Mouse (Mus musculus) splenic B cell, adult 2 months (primary cell): Measurements from ENCODE around the gene Tk1.

Source experiments
- DNase-seq: peaks from one replicate; pipeline ENCODE4 v3.0.0-alpha.2; 2011; ENCODE audit warnings: low read depth, low spot score
- H3K27me3 ChIP-seq: 2 replicates; pipeline ENCODE4 v1.6.1; 2012; ENCODE audit warnings: mild to moderate bottlenecking, low read length, moderate library complexity, mixed read lengths; ENCODE audit not compliant: control insufficient read depth, poor library complexity, insufficient read depth, severe bottlenecking
- H3K36me3 ChIP-seq: 2 replicates; pipeline ENCODE4 v1.6.1; 2012; ENCODE audit warnings: mild to moderate bottlenecking, low read length, moderate library complexity, mixed read lengths; ENCODE audit not compliant: control insufficient read depth, poor library complexity, insufficient read depth, severe bottlenecking

The Tk1 gene

GRCm38 (mm10) chr11:117780199-117780515, 45.7 kb downstream of the Tk1 start:
- DNase-seq: no peak
- Histone ChIP-seq H3K27me3 (no peaks in the 10 kb centered on the region), H3K36me3 (peaks cover 9% of the 10 kb centered on the region; the same call in 1 of the 2 replicates)

GRCm38 (mm10) chr11:117779434-117780198, 46.3 kb downstream of the Tk1 start:
- Histone ChIP-seq H3K36me3 (peaks cover 9% of the 10 kb centered on the region), H3K27me3 (no peaks in the 10 kb centered on the region)
- peak; percentile 61 for DNase-seq

DNA sequence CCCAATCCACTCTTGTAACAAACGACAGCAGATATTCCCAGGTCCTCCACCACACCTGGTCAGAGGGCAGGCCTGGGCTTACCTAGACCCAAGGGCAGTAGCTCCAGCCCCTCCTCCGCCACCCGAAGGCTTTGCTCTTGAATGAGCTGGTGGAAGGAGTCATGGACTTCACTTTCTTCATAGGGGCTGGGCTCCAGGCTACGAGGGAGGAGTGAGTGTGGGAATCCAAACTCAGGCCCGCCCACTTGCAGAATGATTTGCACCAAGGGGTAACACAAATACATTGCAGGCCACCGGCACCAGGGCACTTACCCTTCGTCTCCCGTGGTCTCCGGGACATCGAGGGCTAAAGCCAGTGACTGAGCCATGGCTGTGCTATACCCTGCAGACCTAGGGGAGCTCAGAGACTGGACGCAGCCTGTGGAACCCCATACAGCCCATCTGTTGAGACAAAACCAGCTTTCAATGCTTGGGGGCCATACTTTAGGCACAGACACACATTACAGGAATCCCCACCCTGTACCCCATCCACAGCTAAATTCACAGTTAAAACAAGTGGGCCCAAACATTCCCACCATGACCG, 47.0 kb downstream of the Tk1 start:
- H3K27me3 ChIP-seq: no peaks in the 10 kb centered on the region
- peaks cover 8% of the 10 kb centered on the region for H3K36me3 ChIP-seq
- DNase-seq: no peak

GRCm38 (mm10) chr11:117778031-117778430, 47.9 kb downstream of the Tk1 start:
- DNase-seq: no peak
- no peaks in the 10 kb centered on the region for H3K27me3 ChIP-seq
- peaks cover 8% of the 10 kb centered on the region for H3K36me3 ChIP-seq

- peak; percentile 40 for DNase-seq
- H3K36me3 ChIP-seq: peaks cover 12% of the 10 kb centered on the region
- H3K27me3 ChIP-seq: no peaks in the 10 kb centered on the region
Observed at GRCm38 (mm10) chr11:117777111-117777510, 48.8 kb downstream of the Tk1 start.

- Histone ChIP-seq H3K27me3 (no peaks in the 10 kb centered on the region), H3K36me3 (peaks cover 12% of the 10 kb centered on the region)
- no peak for DNase-seq
Observed at GRCm38 (mm10) chr11:117776085-117776792, 49.7 kb downstream of the Tk1 start.

DNA sequence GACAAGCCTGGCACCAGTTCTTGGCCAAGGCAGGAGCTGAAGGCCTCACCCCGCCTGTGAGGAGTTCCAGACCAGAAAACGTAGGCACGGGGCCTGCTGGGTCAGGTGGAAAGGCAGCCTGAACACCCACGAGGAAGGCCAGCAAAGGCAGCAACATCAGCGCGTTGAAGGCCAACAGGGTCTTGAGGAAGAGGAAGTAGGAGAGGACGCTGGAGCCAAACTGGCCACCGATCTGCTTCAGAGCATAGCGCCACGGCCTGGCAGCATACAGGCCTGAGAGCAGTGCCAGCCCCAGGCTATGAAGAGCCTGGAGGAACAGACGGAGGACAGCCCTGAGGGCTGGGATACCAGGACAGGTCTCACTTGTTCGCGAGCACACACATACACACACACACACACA, 50.4 kb downstream of the Tk1 start:
- peaks cover 12% of the 10 kb centered on the region for H3K36me3 ChIP-seq
- DNase-seq: no peak
- H3K27me3 ChIP-seq: no peaks in the 10 kb centered on the region

- no peak for DNase-seq
- H3K27me3 ChIP-seq: no peaks in the 10 kb centered on the region
- H3K36me3 ChIP-seq: peaks cover 12% of the 10 kb centered on the region
Observed at GRCm38 (mm10) chr11:117774925-117775324, 51.0 kb downstream of the Tk1 start.

DNA sequence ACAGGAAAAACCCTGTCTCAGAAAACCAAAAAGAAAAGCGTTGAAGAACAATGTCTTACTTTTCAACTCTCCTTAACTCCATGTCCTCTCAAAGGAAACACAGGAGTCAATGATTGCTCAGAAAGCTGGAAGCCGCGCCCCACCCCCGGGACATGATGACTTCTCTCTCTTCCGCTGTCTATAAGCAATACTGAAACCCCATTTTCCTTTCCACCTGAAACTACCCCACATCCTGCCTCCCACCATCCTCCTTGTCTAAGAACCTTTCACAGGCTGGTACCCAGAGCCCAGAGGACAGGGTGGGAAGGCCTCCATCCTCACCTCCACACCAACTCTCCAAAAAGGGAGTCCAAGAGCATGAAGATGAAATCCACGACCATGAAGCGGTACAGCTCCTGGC, 53.5 kb downstream of the Tk1 start:
- no peaks in the 10 kb centered on the region for H3K27me3 ChIP-seq

GRCm38 (mm10) chr11:117770407-117770806, 55.5 kb downstream of the Tk1 start:
- DNase-seq: no peak
- H3K36me3 ChIP-seq: peaks cover 17% of the 10 kb centered on the region
- H3K27me3 ChIP-seq: no peaks in the 10 kb centered on the region

More for the DNA sequence above, 53.5 kb downstream of the Tk1 start:
- DNase-seq: no peak
- peaks cover 15% of the 10 kb centered on the region for H3K36me3 ChIP-seq

DNA sequence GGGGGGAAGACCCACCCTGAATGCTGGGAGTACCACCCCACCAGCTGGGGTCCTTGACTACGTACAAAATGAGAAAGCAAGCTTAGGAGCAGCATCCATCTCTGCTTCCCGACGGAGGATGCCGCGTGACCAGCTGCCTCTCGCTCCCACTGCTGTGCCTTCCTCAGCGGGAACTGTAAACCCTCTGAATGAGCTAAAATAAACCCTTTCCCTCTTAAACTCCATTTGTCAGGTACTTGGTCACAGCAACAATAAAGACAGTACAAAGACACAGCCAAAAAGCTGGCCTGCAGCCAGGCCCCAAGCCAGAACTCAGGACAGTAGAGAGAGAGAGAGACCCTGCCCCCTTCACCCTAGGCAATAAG, 56.2 kb downstream of the Tk1 start:
- no peaks in the 10 kb centered on the region for H3K27me3 ChIP-seq
- no peak for DNase-seq

GRCm38 (mm10) chr11:117768725-117769682, 56.9 kb downstream of the Tk1 start:
- peaks cover 15% of the 10 kb centered on the region for H3K36me3 ChIP-seq
- no peak for DNase-seq
- H3K27me3 ChIP-seq: no peaks in the 10 kb centered on the region

More for the DNA sequence above, 56.2 kb downstream of the Tk1 start:
- H3K36me3 ChIP-seq: peaks cover 15% of the 10 kb centered on the region

DNA sequence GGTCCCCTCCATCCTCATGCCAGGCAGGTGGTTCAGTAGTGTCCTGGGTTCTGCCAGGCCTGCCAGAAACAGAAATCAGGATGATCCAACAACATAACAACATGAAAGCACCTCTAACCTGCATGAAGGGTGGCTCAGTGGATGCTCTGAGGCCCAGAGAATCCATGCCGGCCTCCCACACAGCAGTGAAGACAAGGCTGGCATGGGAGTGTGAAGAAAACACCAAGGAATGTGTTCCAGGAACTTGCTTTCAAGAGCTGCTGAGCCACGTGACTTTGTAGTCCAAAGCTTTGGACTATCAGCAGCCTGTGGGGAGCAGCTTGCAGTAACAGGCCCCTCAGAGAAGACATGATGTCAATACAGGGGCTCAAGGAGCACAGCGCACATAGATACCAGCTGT, 59.6 kb downstream of the Tk1 start:
- Histone ChIP-seq H3K36me3 (peaks cover 11% of the 10 kb centered on the region), H3K27me3 (no peaks in the 10 kb centered on the region)
- no peak for DNase-seq
